Mouse (Mus musculus) cerebellum, adult 2 months (tissue): ENCODE measurements around the gene Aldh1a3. TPM values are rescaled to one million over a fixed set of nuclear protein-coding genes. Genes with fewer than 3 reads are reported as not detected.

Experiments
- DNase-seq, 2 experiments: peaks; one replicate each; pipeline ENCODE4 v3.0.0; 2021
- H3K27ac ChIP-seq: fragments of 200-500 bp; 2 replicates; pipeline ENCODE4 v1.5.1; 2012; ENCODE audit warnings: low read length, control low read depth, inconsistent platforms; ENCODE audit not compliant: insufficient read depth
- H3K27me3 ChIP-seq: fragments of 200-500 bp; 2 replicates; pipeline ENCODE4 v1.6.1; 2012; ENCODE audit warnings: inconsistent platforms, mild to moderate bottlenecking, low read length, moderate library complexity; ENCODE audit not compliant: control insufficient read depth, insufficient read depth
- H3K4me1 ChIP-seq: fragments of 200-500 bp; 2 replicates; pipeline ENCODE4 v1.6.1; 2011; ENCODE audit warnings: low read length; ENCODE audit not compliant: control insufficient read depth, insufficient read depth
- H3K4me3 ChIP-seq: fragments of 200-500 bp; replicated peaks from 2 replicates; pipeline ENCODE3; 2011; ENCODE audit warnings: mild to moderate bottlenecking, low read depth, low read length, control low read depth; ENCODE audit not compliant: insufficient read depth
- CTCF ChIP-seq: fragments of 200-500 bp; IDR thresholded peaks from 2 replicates; pipeline ENCODE4 v1.5.1; 2011; ENCODE audit warnings: low read depth, mild to moderate bottlenecking, control low read depth, low read length, moderate library complexity, borderline replicate concordance; ENCODE audit not compliant: insufficient read depth
- POLR2A ChIP-seq: fragments of 200-500 bp; IDR thresholded peaks from 2 replicates; pipeline ENCODE4 v1.6.1; 2011; ENCODE audit warnings: low read length, control low read depth, borderline replicate concordance; ENCODE audit not compliant: insufficient read depth
- WGBS: fragments of 180-500 bp; shearing (Covaris S2); methylation state at CpG from one replicate; pipeline ENCODE4 v1.1.7; 2018; 5-methylcytosine and 5-hydroxymethylcytosine counted together
- polyA plus RNA-seq: library from polyadenylated mRNA; depleted of rRNA; stranded (reverse); fragments of >200 nt; gene quantifications from 2 replicates; pipeline ENCODE4 v1.2.3, GENCODE M21; 2012

The Aldh1a3 gene
- polyA plus RNA-seq, 1 experiment = 1.2 TPM

- TF ChIP-seq CTCF (no peak), POLR2A (no peak)
- no peak for DNase-seq
- no peak overlapping the region for H3K27ac ChIP-seq
- 69% methylated on average over 8 of the region's 8 CpGs for WGBS
- H3K4me3 ChIP-seq = no peak overlapping the region
- no peaks in the 10 kb centered on the region for H3K27me3 ChIP-seq
- no peaks in the 10 kb centered on the region; the same call in 1 of the 2 replicates for H3K4me1 ChIP-seq
Observed at GRCm38 (mm10) chr7:66401605-66402004, 25.7 kb downstream of the Aldh1a3 start.

GRCm38 (mm10) chr7:66397288-66397687 is 30.0 kb downstream of the Aldh1a3 start:
- no peak for DNase-seq
- WGBS = 26% methylated on average over 3 of the region's 3 CpGs
- Histone ChIP-seq H3K4me1 (no peaks in the 10 kb centered on the region; the same call in 1 of the 2 replicates), H3K4me3 (no peak overlapping the region), H3K27ac (no peak overlapping the region), H3K27me3 (no peaks in the 10 kb centered on the region)
- TF ChIP-seq CTCF (no peak), POLR2A (no peak)

DNA sequence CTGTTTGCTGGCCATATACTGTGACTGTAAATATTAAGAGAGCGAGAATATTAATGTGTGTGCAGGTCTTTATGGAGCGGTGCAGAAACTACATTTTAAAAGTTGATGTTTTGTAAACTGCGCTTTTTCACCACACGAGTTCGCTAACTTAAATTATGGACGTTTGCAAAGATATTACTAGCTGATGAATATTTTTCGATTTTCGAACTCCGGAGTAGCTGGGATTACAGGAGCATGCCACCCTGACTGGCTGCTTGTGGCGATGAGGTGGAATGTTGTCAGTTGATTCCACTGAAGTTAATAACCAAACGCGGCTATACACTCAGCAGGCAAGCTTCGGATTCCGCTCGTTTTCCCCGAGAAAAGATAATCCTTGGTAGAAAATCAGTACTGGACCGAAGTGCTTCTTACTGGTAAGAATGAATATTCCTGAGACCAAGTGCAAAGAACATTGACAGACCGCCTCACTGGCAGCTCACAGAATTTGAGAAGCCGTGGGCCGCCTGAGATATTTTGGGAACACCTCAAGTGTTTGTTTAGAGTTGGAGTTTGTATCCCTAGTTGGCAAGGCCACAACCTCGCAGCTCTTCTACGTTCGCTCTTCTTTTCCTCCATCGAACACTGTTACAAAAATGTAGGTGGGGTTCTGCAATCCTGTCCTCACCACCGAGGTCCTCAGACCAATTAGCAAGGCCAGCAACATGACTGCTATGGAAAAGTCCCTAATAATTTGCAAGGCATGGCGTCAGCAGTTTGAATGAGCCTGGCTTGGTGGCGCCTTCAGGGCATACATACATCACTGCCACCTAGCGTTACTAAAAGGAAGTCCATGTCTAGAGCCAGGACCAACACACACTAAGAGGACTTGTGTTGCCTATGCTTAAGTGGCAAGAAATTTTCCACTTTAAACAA is 38.4 kb downstream of the Aldh1a3 start:
- WGBS = 25% methylated on average over 28 of the region's 28 CpGs
- H3K4me1 ChIP-seq = no peaks in the 10 kb centered on the region
- peak; percentile 46 to 59 for DNase-seq
- TF ChIP-seq CTCF = peak; percentile 84
- no peak for TF ChIP-seq POLR2A
- H3K27me3 ChIP-seq = peaks cover 2% of the 10 kb centered on the region; the same call in 1 of the 2 replicates
- H3K27ac ChIP-seq = no peak overlapping the region
- peak overlapping the region; percentile 12 for H3K4me3 ChIP-seq

GRCm38 (mm10) chr7:66387813-66388521 is 39.4 kb downstream of the Aldh1a3 start, which contains the start of gene Lrrk1:
Gene Lrrk1, minus strand, starts transcription at chr7:66388350.
- DNase-seq = peak in 1 of 2 experiments; percentile 14
- Histone ChIP-seq H3K4me1 (no peaks in the 10 kb centered on the region), H3K27me3 (peaks cover 2% of the 10 kb centered on the region; the same call in 1 of the 2 replicates), H3K27ac (no peak within 1 kb of the TSS; the same call in 1 of the 2 replicates), H3K4me3 (peak within 1 kb of the TSS; percentile 12)
- no peak for TF ChIP-seq CTCF
- no peak for TF ChIP-seq POLR2A
- under 1% methylated on average over 70 of the region's 70 CpGs for WGBS

GRCm38 (mm10) chr7:66387419-66387812 is 39.9 kb downstream of the Aldh1a3 start:
- WGBS = 14% methylated on average over 13 of the region's 13 CpGs
- no peaks in the 10 kb centered on the region for H3K4me1 ChIP-seq
- no peak overlapping the region for H3K27ac ChIP-seq
- TF ChIP-seq POLR2A (no peak), CTCF (no peak)
- peaks cover 2% of the 10 kb centered on the region; the same call in 1 of the 2 replicates for H3K27me3 ChIP-seq
- H3K4me3 ChIP-seq = no peak overlapping the region
- no peak for DNase-seq

DNA sequence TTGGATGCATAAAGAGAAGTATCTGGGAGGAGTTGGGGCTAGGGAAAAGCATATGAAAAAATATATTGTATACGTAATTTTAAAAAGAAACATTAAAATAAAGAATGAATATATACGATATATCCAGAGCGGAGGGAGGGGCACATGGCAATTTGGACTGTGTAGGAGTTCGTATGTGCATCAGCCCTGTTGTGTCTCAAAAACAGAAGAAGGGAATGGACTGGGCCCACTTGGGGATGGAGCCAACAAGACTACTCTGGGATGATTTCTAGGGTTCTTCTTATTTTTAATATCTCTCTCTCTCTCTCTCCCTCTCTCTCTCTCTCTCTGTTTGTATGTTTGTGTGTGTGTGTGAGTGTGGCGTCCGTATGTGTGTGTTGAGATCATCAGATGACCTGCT is 40.9 kb downstream of the Aldh1a3 start:
- no peaks in the 10 kb centered on the region for H3K4me1 ChIP-seq
- H3K27ac ChIP-seq = no peak overlapping the region
- peaks cover 2% of the 10 kb centered on the region; the same call in 1 of the 2 replicates for H3K27me3 ChIP-seq
- 96% methylated on average over 6 of the region's 6 CpGs for WGBS
- no peak overlapping the region for H3K4me3 ChIP-seq
- DNase-seq = no peak
- TF ChIP-seq CTCF = no peak
- no peak for TF ChIP-seq POLR2A

DNA sequence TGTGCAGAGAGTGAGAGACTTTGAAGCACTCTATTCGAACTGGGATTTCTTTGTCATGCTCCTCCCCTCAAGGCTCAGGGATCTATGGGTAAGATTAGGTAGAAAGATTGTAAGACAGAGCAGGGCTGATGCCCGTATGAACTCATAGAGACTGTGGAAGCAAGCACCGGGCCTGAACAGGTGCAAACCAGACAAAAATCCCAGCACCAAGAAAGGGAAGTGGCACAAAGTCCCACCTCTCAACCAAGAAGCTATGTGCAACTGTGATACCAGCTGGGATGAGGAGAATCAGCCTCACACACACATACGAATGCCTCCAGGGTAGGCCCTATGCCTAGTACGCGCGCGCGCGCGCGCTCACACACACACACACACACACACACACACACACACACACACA is 41.5 kb downstream of the Aldh1a3 start:
- Histone ChIP-seq H3K4me3 (no peak overlapping the region), H3K27me3 (peaks cover 2% of the 10 kb centered on the region; the same call in 1 of the 2 replicates), H3K27ac (no peak overlapping the region), H3K4me1 (no peaks in the 10 kb centered on the region)
- WGBS = 96% methylated on average over 12 of the region's 12 CpGs
- TF ChIP-seq CTCF = no peak
- no peak for TF ChIP-seq POLR2A
- DNase-seq = no peak

DNA sequence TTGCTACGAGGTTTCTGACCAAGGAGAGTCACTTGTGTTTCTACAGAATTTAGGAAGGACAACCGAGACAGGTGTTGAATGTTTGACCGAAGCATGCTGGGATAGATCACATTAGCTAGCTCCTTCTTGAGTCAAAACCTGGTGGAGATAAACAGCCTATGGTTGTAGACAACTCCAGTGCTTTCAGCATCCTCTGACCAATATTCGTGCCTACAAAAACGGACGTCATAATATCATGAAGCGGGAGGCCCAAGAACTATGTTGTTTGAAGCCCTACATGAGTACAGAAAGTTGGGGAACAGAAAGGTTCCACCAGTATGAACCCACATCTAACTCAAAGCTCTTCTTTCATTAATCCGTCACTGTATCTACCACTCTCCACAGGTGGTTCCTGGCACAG is 42.4 kb downstream of the Aldh1a3 start:
- Histone ChIP-seq H3K27ac (no peak overlapping the region), H3K4me3 (no peak overlapping the region), H3K4me1 (no peaks in the 10 kb centered on the region), H3K27me3 (peaks cover 2% of the 10 kb centered on the region; the same call in 1 of the 2 replicates)
- WGBS = 93% methylated on average over 8 of the region's 8 CpGs
- DNase-seq = no peak
- TF ChIP-seq POLR2A = no peak
- no peak for TF ChIP-seq CTCF
